Comparison of ENCODE assay signal across 24 mouse cellular contexts in genomic region chr4:148004361-148004760, GRCm38 (mm10). TPM values are rescaled to one million over a fixed set of nuclear protein-coding genes. Genes with fewer than 3 reads are reported as not detected.
DNase-seq lines count a peak whose midpoint lies in the region.
"Had no signal": no experiment of that assay in that cellular context is flagged by ENCODE, and none has a peak within 500 bp of the region (broad histone marks: within the 10 kb centered on the region; RNA-seq: fewer than 3 reads in every experiment).

No protein-coding gene starts in this region.

- intact Hi-C loops in heart, postnatal 10 days (cut with DNase I) = no loop called here
- intact Hi-C loops in heart, postnatal 25 days (cut with DNase I) = no loop called here

- peak; percentile 9 for DNase-seq in embryo, embryonic 10 days (ENCODE audit: low spot score)
- DNase-seq in embryo, embryonic 10.5 days (ENCODE audit: low spot score) = no peak
- peak; percentile 16 to 46 for DNase-seq in heart, postnatal 10 days
- DNase-seq in heart, postnatal 25 days (ENCODE audit: low spot score) = no peak
- DNase-seq in adrenal gland, adult 8-10 months = peak; percentile 82
- peak; percentile 16 for DNase-seq in forelimb bud, embryonic 11.5 days (ENCODE audit: low read depth, low spot score)
- no peak for DNase-seq in B cell, adult 2 months
- DNase-seq in lung, postnatal 4 days = no peak
- DNase-seq: cerebellum, adult 8-10 months; cerebellum, postnatal 25 days; embryo, embryonic 11 days; gastrocnemius, postnatal 25 days; kidney, adult 8-10 months; kidney, postnatal 14 days; layer of hippocampus, adult 9-11 months; liver, postnatal 0 days; midbrain, embryonic 14.5 days; right cerebral cortex, postnatal 25 days; thymus, postnatal 14 days had no signal

RNA-seq across cellular contexts. Expression of gene Nppa, which starts 3.8 kb away (rescaled TPM):
- 1,000 to 10,000 TPM in 1 of 2 experiments, 100 to 1,000 TPM in 1; 613 to 1,804 TPM for total RNA-seq in heart, postnatal 10 days (2021)
- 1,000 to 10,000 TPM; 2,183 to 2,475 TPM for total RNA-seq in heart, postnatal 25 days (2021)
- total RNA-seq in adrenal gland, adult 8-10 months (2022) = not detected
- total RNA-seq: adrenal gland, adult 18-20 months; gastrocnemius, adult 18-20 months; gastrocnemius, postnatal 25 days; megakaryocyte-erythroid progenitor cell, adult 5-6 weeks; MEL had no signal

RNA-seq across cellular contexts. Expression of gene Nppb, which starts 18.8 kb away (rescaled TPM):
- total RNA-seq in heart, postnatal 10 days (2021) = 100 to 1,000 TPM; 204 to 360 TPM
- total RNA-seq in heart, postnatal 25 days (2021) = 100 to 1,000 TPM; 169 to 448 TPM
- under 1 TPM in 1 of 4 experiments, not detected in 3; 0.40 TPM for total RNA-seq in adrenal gland, adult 8-10 months (2022)
- total RNA-seq: gastrocnemius, adult 18-20 months; gastrocnemius, postnatal 25 days; left cerebral cortex, postnatal 10 days; megakaryocyte-erythroid progenitor cell, adult 5-6 weeks; MEL had no signal

RNA-seq across cellular contexts. Expression of gene Clcn6, which starts 34.3 kb away (rescaled TPM):
- total RNA-seq in heart, postnatal 10 days (2021) = 10 to 100 TPM; 11.0 to 14.6 TPM
- 1 to 10 TPM; 8.6 to 8.7 TPM for total RNA-seq in heart, postnatal 25 days (2021)
- total RNA-seq in adrenal gland, adult 8-10 months (2022) = 10 to 100 TPM; 10.1 to 20.4 (median 15.8) TPM

RNA-seq across cellular contexts. Expression of gene Mthfr, which starts 34.5 kb away (rescaled TPM):
- 10 to 100 TPM; 15.2 to 16.5 TPM for total RNA-seq in heart, postnatal 10 days (2021)
- 10 to 100 TPM in 1 of 2 experiments, 1 to 10 TPM in 1; 9.7 to 11.3 TPM for total RNA-seq in heart, postnatal 25 days (2021)
- 10 to 100 TPM; 24.2 to 51.9 (median 36.7) TPM for total RNA-seq in adrenal gland, adult 8-10 months (2022)

Comparison
In these comparisons a context has a peak if more than half of its experiments do, and no peak if none do; other contexts are left out.
1. DNase-seq: peak in embryo, embryonic 10 days (single experiment), heart, postnatal 10 days (2 of 2), adrenal gland, adult 8-10 months (single experiment) and forelimb bud, embryonic 11.5 days (single experiment); none in embryo, embryonic 10.5 days (single experiment), heart, postnatal 25 days (single experiment), B cell, adult 2 months (0 of 2) and lung, postnatal 4 days (0 of 2).
2. RNA of gene Nppa, which starts 3.8 kb away (total RNA-seq): 2,183 to 2,475 TPM in heart, postnatal 25 days and 613 to 1,804 TPM in heart, postnatal 10 days; not detected in adrenal gland, adult 8-10 months; every median in the first group is over 100 times any median in the second.
3. RNA of gene Nppb, which starts 18.8 kb away (total RNA-seq): 169 to 448 TPM in heart, postnatal 25 days and 204 to 360 TPM in heart, postnatal 10 days; 0.40 TPM in adrenal gland, adult 8-10 months; every median in the first group is over 100 times any median in the second.